Mouse (Mus musculus): ENCODE results near the gene Eif3f.
A peak's percentile ranks its signal among the peaks of the same experiment; 100 is the strongest.

Eif3f gene

DNA sequence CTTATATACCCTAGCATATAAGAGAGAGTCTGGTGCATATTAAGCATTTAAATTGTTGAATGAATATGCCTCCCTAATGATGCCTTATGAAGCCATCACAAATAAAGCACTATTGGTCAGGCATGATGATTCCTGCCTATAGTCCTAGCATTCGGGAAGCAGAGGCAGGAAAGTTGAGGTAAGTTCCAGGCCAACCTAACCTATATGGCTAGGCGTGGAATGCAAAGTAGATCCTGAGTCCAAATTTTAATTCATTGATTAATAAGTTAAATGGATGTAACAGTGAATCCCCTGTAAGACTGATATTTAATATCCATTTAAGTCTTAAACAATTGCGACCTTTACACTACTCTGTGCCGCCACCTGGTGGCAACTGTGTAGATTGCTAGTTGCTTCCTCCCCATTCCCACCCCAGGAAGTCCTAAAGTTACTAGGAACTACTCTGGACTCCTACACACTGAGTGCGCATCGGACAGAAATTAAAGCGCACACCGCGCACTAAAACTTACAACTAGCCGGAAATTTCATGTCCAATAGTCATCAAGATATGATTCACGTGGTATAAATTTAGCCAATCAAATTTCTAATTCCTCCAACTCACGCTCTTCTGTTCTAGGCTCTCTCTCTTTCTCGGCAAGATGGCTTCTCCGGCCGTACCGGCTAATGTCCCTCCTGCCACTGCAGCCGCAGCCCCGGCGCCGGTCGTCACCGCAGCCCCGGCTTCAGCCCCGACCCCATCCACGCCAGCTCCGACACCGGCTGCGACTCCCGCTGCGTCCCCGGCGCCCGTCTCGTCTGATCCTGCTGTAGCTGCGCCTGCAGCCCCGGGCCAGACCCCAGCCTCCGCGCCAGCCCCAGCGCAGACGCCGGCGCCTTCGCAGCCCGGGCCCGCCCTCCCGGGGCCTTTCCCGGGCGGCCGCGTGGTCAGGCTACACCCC, at the start of gene Eif3f:
Gene Eif3f, plus strand, starts transcription at position 624 of the 938 bp plus-strand sequence.
- DNase-seq (ENCODE audit: extremely low spot score, low spot score) = peak; percentile 91

DNA sequence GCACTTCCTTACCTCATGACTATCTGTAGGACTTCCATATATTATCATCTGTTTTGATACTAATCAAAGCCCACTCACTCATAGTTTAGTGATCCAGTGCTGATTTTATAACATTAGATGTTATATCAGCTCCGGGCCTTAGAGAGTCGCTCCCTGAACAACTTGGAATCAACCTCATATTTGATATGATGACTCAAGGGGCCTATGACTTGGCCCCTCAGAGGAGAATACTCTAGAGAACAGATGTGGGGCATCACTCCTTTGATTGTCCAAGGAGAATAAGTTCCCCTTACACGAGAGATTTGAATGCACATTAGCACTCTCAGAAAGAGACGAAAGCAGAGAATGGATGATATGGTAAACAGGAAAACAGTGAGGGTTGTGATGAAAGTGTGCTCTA, 49.3 kb upstream of the Eif3f start, which contains the start of gene Olfr518:
Gene Olfr518, minus strand, starts transcription at position 101 of the 400 bp plus-strand sequence.
- DNase-seq (ENCODE audit: extremely low spot score, low spot score) = no peak

- DNase-seq (ENCODE audit: extremely low spot score, low spot score) = no peak
Measured at GRCm38 (mm10) chr7:108894320-108894719, 39.9 kb upstream of the Eif3f start, which contains the start of gene Olfr519. Gene Olfr519, minus strand, starts transcription at chr7:108894420.

GRCm38 (mm10) chr7:108903969-108904368, 30.2 kb upstream of the Eif3f start:
- DNase-seq (ENCODE audit: extremely low spot score, low spot score) = no peak

DNA sequence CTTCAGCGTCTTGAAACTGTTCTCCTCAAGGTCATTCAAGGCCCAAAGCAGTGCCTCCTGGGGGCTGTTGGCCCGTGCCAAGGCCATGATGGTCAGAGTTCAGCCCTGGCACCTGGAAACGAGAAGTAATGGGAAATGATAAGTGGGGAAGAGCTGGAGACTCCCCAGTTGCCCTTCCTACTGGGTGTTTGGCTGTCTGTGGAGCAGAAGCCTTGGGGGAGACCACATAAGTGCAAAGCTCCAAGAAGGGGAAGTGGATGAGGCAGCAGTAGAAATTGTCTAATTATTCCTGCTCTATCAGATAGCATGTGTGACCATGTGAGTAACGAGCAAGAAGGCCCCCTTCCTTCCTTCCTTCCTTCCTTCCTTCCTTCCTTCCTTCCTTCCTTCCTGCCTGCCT, 7.2 kb upstream of the Eif3f start:
- no peak for DNase-seq (ENCODE audit: extremely low spot score, low spot score)

DNA sequence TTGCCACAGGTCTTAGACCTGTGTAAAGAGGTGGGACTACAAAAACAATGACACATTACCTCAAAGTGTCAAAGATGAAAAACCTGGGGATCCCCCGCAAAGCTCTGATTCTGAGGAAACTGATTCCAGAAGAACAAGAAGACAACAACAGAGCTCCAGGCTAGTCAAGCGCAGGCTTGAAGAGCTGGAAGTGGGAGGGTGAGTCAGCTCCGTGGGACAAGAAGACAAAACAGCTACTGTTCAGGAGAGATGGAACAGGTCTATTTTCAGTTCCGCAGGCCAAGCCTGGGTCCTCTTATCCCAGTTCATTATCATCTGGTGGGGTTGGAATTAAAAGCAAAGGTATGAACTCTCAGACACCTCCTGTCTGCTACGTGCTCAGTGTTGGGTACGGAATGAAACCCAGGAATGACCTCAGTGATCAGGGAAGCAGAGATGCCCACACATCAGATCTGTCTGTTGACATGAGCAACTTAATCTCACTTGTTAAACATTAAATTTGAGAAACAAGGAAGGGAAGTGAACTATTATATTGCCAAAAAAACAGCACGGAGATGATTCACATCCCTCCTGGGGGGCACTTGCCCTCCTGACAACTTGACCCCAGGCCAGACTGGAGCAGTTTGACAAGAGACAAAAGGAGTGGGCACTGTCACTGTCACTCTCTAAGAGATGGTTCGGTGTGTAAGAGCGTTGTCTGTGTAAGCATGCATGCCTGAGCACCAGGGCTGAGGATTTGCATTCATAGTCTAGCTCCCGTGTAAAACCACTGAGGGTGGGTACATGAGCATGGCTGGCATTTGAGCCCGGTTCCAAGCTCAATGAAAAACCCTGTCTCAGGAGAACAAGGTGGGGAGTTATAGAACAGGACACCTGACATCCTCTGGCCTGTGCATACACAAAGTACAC, 5.7 kb upstream of the Eif3f start:
- DNase-seq (ENCODE audit: extremely low spot score, low spot score) = no peak

GRCm38 (mm10) chr7:108929726-108930393, 4.4 kb upstream of the Eif3f start, which contains the start of gene Nlrp10:
Gene Nlrp10, minus strand, starts transcription at chr7:108930178.
- DNase-seq (ENCODE audit: extremely low spot score, low spot score) = no peak

DNA sequence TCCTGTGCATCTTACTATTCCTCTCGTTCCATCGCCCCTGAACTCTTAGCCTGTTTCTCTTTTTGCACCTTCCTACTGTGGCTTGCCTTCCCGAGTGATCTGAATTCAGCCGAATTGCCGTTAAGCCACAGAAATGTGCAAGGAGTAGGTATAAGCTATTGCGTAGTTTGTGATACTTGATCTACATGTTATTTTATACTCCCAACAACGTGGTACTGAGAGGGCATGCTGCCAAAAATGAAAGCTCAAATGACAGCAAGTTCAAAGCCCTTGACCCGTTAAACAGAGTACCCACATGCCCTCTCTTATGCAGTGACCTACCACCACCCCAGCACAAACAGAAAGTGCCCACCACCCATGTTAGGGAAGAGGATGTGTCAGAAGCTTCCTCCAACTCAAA, 619 bp downstream of the Eif3f start:
- DNase-seq (ENCODE audit: extremely low spot score, low spot score) = no peak

GRCm38 (mm10) chr7:108935411-108935810, 1.2 kb downstream of the Eif3f start:
- DNase-seq (ENCODE audit: extremely low spot score, low spot score) = no peak

GRCm38 (mm10) chr7:108936591-108936990, 2.4 kb downstream of the Eif3f start:
- DNase-seq (ENCODE audit: extremely low spot score, low spot score) = no peak

DNA sequence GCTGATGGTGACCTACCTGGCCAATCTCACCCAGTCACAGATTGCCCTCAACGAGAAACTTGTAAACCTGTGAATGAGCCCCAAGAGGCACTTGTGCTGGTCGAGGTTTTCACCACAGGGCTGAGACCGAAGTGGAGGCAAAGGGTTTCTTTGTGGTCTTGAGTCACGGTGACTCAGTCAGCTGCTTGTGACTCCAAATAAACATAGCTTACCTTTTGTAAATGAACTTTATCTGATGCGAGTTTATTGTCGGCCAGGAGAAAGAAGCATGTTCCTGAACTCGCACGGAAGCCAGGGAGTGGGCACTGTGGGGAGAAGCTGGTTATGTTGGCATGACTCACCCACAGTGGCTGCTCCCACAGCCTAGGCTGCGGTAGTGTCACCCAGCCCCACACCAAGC, 7.2 kb downstream of the Eif3f start:
- DNase-seq (ENCODE audit: extremely low spot score, low spot score) = no peak

GRCm38 (mm10) chr7:108944002-108944401, 9.8 kb downstream of the Eif3f start:
- peak; percentile 48 for DNase-seq (ENCODE audit: extremely low spot score, low spot score)

GRCm38 (mm10) chr7:108948611-108949010, 14.4 kb downstream of the Eif3f start:
- no peak for DNase-seq (ENCODE audit: extremely low spot score, low spot score)

DNA sequence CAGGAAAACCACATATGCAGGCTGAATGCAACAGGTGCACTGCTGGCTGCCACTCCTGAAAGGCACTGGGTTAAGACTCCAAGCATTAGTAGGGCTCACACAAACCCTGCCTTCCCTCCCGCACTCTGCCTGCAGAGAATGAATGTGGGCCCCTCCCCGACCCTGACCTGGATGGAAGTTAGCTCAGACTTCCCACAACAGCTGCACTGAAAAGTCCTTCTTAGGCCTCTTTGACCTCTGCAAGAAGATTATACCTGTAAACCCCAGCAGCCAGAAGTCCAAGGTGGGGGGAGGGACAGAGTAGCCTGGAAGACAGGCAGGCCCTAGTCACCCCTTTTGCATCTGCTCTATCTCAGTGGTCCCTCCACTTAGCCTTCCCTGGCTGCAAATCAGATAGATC, 15.1 kb downstream of the Eif3f start:
- DNase-seq (ENCODE audit: extremely low spot score, low spot score) = no peak

DNA sequence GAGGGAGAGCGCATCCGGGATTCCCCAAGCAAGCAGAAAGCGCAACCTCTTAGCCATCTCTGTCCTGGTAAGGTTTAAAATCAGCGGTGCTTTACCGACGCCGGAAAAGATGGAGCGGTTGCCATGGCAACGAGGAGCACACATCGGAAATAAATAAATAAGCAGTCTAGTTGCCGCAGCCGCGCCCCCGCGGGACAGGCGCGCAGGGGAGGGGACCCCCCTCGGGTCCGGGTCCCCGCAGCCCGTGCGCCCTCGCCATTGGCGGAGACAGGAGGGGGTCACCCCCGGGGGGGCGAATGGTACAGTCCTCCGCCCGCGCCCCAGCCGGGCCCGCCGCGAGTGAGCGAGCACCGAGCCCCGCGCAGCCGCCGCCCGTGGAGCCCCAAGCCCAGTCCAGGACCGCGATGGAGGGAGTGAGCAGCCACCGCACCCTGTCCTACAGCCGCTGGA, 16.1 kb downstream of the Eif3f start, which contains the start of gene Tub:
Gene Tub, plus strand, starts transcription at position 27 of the 450 bp plus-strand sequence.
- DNase-seq (ENCODE audit: extremely low spot score, low spot score) = peak; percentile 70

GRCm38 (mm10) chr7:108950762-108951331, 16.6 kb downstream of the Eif3f start:
- DNase-seq (ENCODE audit: extremely low spot score, low spot score) = peak; percentile 56

DNA sequence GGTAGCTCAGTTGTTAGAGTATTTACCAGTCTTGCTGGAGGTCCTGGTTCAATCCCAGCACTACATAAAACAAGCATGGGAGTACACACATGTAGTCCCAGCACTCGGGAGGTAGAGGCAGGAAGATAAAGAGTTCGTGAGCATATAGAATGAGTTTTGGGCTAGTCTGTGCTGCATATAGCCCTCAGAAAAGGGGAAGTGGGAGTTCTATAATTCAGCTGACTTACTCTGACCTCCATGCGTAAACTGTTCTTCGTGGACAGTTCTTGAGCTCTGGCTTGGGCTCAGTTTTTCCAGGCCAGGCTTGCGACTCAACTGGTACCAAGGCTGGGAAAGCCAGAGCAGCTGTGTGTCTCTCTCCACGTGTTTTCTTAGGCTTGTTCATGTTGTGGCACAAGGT, 18.6 kb downstream of the Eif3f start:
- DNase-seq (ENCODE audit: extremely low spot score, low spot score) = no peak

DNA sequence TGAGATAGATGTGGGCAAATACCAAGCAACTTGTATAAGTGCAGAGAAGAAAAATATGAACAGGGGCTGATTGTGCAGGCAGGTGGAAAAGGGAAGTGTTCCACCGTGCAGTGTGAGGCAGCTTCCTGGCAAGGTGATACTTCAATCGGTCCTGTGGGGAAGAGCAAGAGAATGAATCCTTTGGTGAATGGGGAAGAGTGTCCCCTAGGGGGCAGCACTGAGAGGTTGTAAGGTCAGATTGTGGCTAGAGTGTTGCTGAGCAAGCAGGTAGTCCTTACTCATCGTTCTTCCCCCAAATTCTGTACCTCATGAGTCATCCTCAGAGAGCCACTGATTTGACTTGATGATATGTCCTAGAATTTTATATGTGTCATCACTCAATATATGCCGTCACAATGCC, 20.0 kb downstream of the Eif3f start:
- peak; percentile 52 for DNase-seq (ENCODE audit: extremely low spot score, low spot score)

- DNase-seq (ENCODE audit: extremely low spot score, low spot score) = no peak
Measured at GRCm38 (mm10) chr7:108957734-108958133, 23.5 kb downstream of the Eif3f start.

- no peak for DNase-seq (ENCODE audit: extremely low spot score, low spot score)
Measured at GRCm38 (mm10) chr7:108965968-108966367, 31.8 kb downstream of the Eif3f start.

All from neural tube, embryonic 10.5 days (tissue).